Mouse (Mus musculus): Measurements from ENCODE around the gene Csf1. TPM values are rescaled to one million over a fixed set of nuclear protein-coding genes. Genes with fewer than 3 reads are reported as not detected.

Gene Csf1
- polyA plus RNA-seq, 1 experiment from 2014 or later = 9.2 TPM

DNA sequence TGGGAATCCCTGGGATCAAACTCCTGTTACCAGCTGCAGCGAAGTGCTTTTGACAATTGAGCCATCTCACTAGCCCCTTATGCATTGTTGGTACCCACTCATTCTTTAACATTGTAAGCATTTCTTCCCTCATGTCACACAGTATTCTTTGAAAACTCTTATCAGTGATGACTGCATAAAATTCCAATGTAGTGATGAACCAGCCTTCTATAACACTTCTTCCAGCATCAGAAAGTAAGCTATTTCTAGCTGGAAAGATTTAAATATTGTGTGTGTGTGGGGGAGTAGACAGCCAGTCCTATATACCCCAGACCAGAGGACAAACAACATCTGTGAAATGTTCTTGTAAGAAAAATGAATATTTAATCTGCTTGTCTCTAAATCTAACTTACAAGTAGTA is 26.9 kb downstream of the Csf1 start:
- ATAC-seq = no peak
- no peak for TF ChIP-seq CTCF (IDR thresholded peaks at IDR 0.05; ENCODE audit: low read depth)
- Histone ChIP-seq H3K4me2 (replicated peaks; ENCODE audit: low read depth) (no peak overlapping the region), H3K9me3 (ENCODE audit: control insufficient read depth) (no peaks in the 10 kb centered on the region), H3K36me3 (ENCODE audit: control insufficient read depth, insufficient read depth) (no peaks in the 10 kb centered on the region), H3K9ac (ENCODE audit: low read depth, low read length) (no peak overlapping the region), H3K27me3 (replicated peaks; ENCODE audit: control insufficient read depth, insufficient read depth, low read length) (no peaks in the 10 kb centered on the region), H3K4me1 (replicated peaks; ENCODE audit: control insufficient read depth, insufficient read depth, low read length) (no peaks in the 10 kb centered on the region), H3K4me3 (ENCODE audit: low read depth, low read length) (no peak overlapping the region), H3K27ac (ENCODE audit: low read depth, low read length) (no peak overlapping the region)
- 94% methylated on average over 1 of the region's 1 CpGs for WGBS

DNA sequence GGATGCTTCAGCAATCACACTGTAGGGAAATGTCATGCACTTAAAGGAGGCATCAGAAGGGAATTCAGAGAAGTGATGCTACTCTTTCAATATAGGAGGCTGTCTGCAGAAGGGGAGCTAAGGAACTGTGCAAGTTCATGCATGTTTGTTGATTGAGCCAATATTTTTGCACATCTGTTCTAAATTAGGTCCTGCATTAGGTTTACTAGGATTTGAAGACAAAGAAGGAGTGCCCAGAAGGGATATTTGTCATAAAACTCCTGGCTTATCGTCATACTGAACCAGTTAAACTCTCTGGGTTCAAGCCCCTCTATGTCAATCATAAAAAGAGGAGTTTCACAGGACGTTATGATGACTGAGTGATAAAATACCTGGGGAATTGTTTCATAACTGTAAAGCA is 30.0 kb downstream of the Csf1 start:
- H3K9me3 ChIP-seq (ENCODE audit: control insufficient read depth) = no peaks in the 10 kb centered on the region
- H3K27ac ChIP-seq (ENCODE audit: low read depth, low read length) = no peak overlapping the region
- H3K27me3 ChIP-seq (replicated peaks; ENCODE audit: control insufficient read depth, insufficient read depth, low read length) = no peaks in the 10 kb centered on the region
- ATAC-seq = no peak
- no peak overlapping the region for H3K4me2 ChIP-seq (replicated peaks; ENCODE audit: low read depth)
- no peak overlapping the region for H3K9ac ChIP-seq (ENCODE audit: low read depth, low read length)
- TF ChIP-seq CTCF (IDR thresholded peaks at IDR 0.05; ENCODE audit: low read depth) = no peak
- H3K4me1 ChIP-seq (replicated peaks; ENCODE audit: control insufficient read depth, insufficient read depth, low read length) = no peaks in the 10 kb centered on the region
- no peak overlapping the region for H3K4me3 ChIP-seq (ENCODE audit: low read depth, low read length)
- WGBS = 68% methylated on average over 2 of the region's 2 CpGs
- H3K36me3 ChIP-seq (ENCODE audit: control insufficient read depth, insufficient read depth) = no peaks in the 10 kb centered on the region

DNA sequence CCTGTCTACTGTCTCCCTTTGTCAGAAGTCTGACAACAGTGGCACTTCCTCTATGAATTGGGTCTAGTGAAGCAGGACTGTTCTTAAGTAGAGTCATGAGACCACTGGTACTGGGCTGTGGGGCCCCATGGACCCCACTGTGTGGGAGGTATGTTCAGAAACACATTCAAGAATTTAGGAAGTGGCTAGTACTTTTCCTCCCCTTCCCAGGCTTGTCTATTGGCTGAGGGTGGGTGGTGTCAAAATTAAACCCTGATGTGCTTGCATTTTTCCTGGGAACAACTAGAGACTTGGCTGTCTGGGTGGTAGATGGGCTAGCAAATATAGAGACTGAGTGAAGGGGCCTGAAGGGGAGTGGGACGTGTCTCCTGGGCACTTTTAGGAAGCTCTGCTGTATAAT is 31.8 kb downstream of the Csf1 start:
- Histone ChIP-seq H3K4me1 (replicated peaks; ENCODE audit: control insufficient read depth, insufficient read depth, low read length) (no peaks in the 10 kb centered on the region), H3K9ac (ENCODE audit: low read depth, low read length) (no peak overlapping the region), H3K9me3 (ENCODE audit: control insufficient read depth) (no peaks in the 10 kb centered on the region), H3K4me2 (replicated peaks; ENCODE audit: low read depth) (no peak overlapping the region), H3K36me3 (ENCODE audit: control insufficient read depth, insufficient read depth) (no peaks in the 10 kb centered on the region), H3K4me3 (ENCODE audit: low read depth, low read length) (no peak overlapping the region), H3K27ac (ENCODE audit: low read depth, low read length) (no peak overlapping the region), H3K27me3 (replicated peaks; ENCODE audit: control insufficient read depth, insufficient read depth, low read length) (no peaks in the 10 kb centered on the region)
- no peak for TF ChIP-seq CTCF (IDR thresholded peaks at IDR 0.05; ENCODE audit: low read depth)
- no peak for ATAC-seq
- 57% methylated on average over 1 of the region's 1 CpGs for WGBS

DNA sequence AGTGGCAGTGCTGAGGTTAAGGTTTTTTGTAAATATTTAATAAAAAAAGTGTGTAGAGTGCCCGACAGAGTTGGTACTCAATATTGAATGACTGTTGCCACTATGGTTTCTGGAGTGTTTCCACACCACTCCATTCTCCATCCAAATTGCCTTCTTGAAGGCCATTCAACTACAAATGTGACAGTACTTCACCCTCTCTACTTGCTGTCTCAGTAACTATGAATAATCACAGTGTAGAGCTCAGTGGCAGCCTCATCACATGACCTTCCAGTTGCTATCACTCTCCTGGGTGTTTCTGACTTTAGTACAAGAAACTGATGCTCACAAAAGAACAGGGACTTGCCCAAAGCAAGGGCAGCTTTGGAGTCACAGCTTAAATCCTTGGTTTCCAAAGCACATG is 44.3 kb downstream of the Csf1 start:
- no peak overlapping the region for H3K27ac ChIP-seq (ENCODE audit: low read depth, low read length)
- ATAC-seq = no peak
- H3K27me3 ChIP-seq (replicated peaks; ENCODE audit: control insufficient read depth, insufficient read depth, low read length) = no peaks in the 10 kb centered on the region
- H3K4me3 ChIP-seq (ENCODE audit: low read depth, low read length) = no peak overlapping the region
- H3K36me3 ChIP-seq (ENCODE audit: control insufficient read depth, insufficient read depth) = no peaks in the 10 kb centered on the region
- no peak for TF ChIP-seq CTCF (IDR thresholded peaks at IDR 0.05; ENCODE audit: low read depth)
- no peaks in the 10 kb centered on the region for H3K4me1 ChIP-seq (replicated peaks; ENCODE audit: control insufficient read depth, insufficient read depth, low read length)
- no peaks in the 10 kb centered on the region for H3K9me3 ChIP-seq (ENCODE audit: control insufficient read depth)
- no peak overlapping the region for H3K4me2 ChIP-seq (replicated peaks; ENCODE audit: low read depth)
- WGBS = 47% methylated on average over 1 of the region's 1 CpGs
- no peak overlapping the region for H3K9ac ChIP-seq (ENCODE audit: low read depth, low read length)

DNA sequence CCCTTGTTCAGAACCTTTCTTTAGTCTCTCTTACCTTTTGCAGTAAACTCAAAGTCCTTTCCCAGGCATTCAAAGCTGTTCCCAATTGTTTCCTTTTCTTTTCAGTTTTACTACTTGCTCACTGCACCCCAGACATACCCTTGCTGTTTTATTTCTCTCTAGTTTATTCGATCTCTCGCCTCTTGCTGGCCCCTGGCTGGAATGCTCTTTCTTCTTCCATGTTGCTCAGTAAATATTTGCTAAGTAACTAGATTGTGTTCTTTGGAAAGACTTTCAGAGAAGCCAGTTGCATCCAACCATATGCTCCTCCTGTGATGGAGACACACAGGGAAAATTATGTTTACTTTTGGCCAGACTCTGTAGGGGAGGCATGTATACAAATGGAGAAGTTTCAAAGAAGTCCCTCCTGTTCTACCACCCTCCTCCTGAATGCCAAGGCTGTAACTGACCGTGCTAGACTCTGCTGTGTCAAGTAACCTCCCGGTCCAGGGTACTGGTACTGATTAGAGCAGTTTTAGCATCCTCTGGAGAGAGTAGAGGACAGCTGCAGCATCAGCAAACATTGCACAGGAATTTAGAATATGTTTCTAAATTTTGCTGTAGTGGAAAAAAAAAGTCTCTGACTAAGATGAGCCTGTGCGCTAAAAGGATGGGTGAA is 45.9 kb downstream of the Csf1 start:
- no peaks in the 10 kb centered on the region for H3K36me3 ChIP-seq (ENCODE audit: control insufficient read depth, insufficient read depth)
- H3K9me3 ChIP-seq (ENCODE audit: control insufficient read depth) = no peaks in the 10 kb centered on the region
- no peak for ATAC-seq
- H3K4me3 ChIP-seq (ENCODE audit: low read depth, low read length) = no peak overlapping the region
- H3K27me3 ChIP-seq (replicated peaks; ENCODE audit: control insufficient read depth, insufficient read depth, low read length) = no peaks in the 10 kb centered on the region
- 24% methylated on average over 5 of the region's 5 CpGs for WGBS
- H3K4me1 ChIP-seq (replicated peaks; ENCODE audit: control insufficient read depth, insufficient read depth, low read length) = no peaks in the 10 kb centered on the region
- H3K27ac ChIP-seq (ENCODE audit: low read depth, low read length) = no peak overlapping the region; the same call in 1 of the 2 replicates
- no peak overlapping the region for H3K4me2 ChIP-seq (replicated peaks; ENCODE audit: low read depth)
- no peak overlapping the region for H3K9ac ChIP-seq (ENCODE audit: low read depth, low read length)
- no peak for TF ChIP-seq CTCF (IDR thresholded peaks at IDR 0.05; ENCODE audit: low read depth)

DNA sequence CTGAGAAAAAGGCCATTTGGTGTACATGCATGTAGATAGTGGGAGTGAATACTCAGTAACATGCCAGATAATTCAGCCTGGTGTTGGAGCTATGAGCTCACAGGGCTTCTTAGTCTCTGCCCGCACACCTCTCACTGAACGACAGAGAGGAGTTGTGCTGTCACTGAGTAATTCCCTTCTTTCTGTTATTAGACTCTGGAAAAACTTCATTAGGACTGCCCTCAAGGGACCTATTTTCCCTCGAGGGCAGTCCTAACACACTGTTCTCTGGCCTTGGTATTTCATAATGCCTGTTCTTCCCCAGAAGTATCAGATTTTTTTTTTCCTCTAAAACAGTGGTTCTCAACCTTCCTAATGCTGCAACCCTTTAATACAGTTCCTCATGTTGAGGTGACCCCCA is 48.2 kb downstream of the Csf1 start:
- no peak for TF ChIP-seq CTCF (IDR thresholded peaks at IDR 0.05; ENCODE audit: low read depth)

DNA sequence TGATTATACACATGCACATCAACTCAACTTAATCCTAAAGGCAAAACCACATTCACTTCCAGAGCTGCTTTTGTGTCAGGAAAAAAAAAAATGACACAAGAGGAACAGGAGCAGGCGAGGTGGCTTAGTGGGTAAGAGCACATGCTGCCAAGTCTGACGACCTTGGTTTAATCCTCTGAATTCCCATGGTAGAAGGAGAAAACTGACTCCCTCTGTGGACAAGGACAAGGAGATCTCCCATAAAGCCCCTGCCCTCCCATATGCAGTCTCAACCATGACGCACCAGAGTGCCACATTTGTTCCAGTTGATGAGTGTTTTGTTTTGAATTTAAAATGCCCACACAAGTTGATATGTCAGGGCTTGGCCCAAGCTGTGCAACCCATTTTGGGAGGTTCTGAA is 51.1 kb downstream of the Csf1 start:
- Histone ChIP-seq H3K9me3 (ENCODE audit: control insufficient read depth) (no peaks in the 10 kb centered on the region), H3K4me2 (replicated peaks; ENCODE audit: low read depth) (no peak overlapping the region), H3K4me1 (replicated peaks; ENCODE audit: control insufficient read depth, insufficient read depth, low read length) (no peaks in the 10 kb centered on the region), H3K4me3 (ENCODE audit: low read depth, low read length) (no peak overlapping the region), H3K27me3 (replicated peaks; ENCODE audit: control insufficient read depth, insufficient read depth, low read length) (no peaks in the 10 kb centered on the region), H3K27ac (ENCODE audit: low read depth, low read length) (no peak overlapping the region), H3K36me3 (ENCODE audit: control insufficient read depth, insufficient read depth) (no peaks in the 10 kb centered on the region), H3K9ac (ENCODE audit: low read depth, low read length) (no peak overlapping the region)
- no peak for TF ChIP-seq CTCF (IDR thresholded peaks at IDR 0.05; ENCODE audit: low read depth)
- ATAC-seq = no peak
- WGBS = 64% methylated on average over 3 of the region's 3 CpGs

More for the DNA sequence above, 48.2 kb downstream of the Csf1 start:
- ATAC-seq = no peak
- 61% methylated on average over 3 of the region's 3 CpGs for WGBS
- H3K4me3 ChIP-seq (ENCODE audit: low read depth, low read length) = no peak overlapping the region
- no peaks in the 10 kb centered on the region for H3K4me1 ChIP-seq (replicated peaks; ENCODE audit: control insufficient read depth, insufficient read depth, low read length)
- no peaks in the 10 kb centered on the region for H3K27me3 ChIP-seq (replicated peaks; ENCODE audit: control insufficient read depth, insufficient read depth, low read length)
- no peaks in the 10 kb centered on the region for H3K36me3 ChIP-seq (ENCODE audit: control insufficient read depth, insufficient read depth)
- H3K27ac ChIP-seq (ENCODE audit: low read depth, low read length) = no peak overlapping the region
- no peaks in the 10 kb centered on the region for H3K9me3 ChIP-seq (ENCODE audit: control insufficient read depth)
- H3K9ac ChIP-seq (ENCODE audit: low read depth, low read length) = no peak overlapping the region
- no peak overlapping the region for H3K4me2 ChIP-seq (replicated peaks; ENCODE audit: low read depth)

Data from intestine, postnatal 0 days (tissue).